Mouse (Mus musculus) embryo, embryonic 10.5 days (tissue): ENCODE measurements around the gene Nrxn3.

Source experiments
- DNase-seq: peaks from one replicate; pipeline ENCODE4 v3.0.0-alpha.2; 2015; ENCODE audit warnings: low spot score

The Nrxn3 gene

DNA sequence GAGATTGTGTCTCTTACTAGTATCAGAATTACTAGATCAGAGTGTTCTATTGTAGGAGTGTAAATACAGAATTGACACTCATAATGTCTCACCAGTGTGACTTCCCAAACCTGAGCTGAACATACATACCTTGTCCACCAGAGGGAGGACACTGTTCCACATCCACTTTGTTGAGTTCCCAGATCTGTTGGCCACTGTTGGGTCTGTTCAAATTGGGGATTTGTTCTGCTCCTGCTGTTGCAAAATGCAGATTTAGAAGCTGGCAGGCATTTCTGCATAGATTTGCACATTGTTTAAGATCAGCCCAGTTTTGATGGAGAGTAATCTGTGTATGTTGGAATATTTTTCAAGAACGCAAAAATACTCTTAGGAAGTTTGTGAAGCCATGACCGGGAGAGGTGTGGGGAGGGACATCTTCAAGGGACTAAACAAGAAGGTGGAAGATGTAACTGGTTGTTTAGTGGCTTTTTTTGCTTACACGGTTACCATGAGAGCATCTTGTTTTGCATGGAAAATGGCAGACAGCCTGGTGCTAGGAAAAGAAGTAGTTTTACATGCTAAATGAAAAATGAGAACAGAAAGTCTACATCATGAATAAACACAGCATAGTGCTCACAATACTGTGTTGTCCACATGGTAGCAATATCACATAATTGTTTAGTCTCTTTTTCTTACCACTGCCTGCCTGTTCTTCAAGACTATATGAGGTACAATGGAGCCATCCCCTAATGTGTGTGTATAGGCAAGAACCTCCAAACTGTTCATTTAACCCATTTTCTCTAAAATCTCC, 609.0 kb downstream of the Nrxn3 start:
- peak; percentile 19 for DNase-seq

DNA sequence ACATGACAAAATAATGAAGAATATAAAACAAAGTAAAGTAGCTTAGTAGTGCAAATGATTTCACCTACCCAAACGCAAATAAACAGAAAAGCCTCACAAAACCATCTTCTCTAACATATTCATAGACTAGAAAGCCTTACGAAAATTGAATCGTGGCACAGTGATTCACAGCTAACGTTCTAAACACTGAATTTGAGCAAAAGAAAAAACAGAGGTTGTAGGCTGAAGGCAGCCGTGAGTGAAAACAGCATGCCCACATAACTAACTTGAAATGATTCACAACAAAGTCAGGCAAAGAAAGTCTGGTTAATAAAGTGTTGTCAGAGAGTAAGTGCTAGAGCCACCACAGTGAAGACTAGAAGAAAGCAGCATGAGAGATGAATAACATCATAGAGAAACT, 610.8 kb downstream of the Nrxn3 start:
- DNase-seq: no peak

DNA sequence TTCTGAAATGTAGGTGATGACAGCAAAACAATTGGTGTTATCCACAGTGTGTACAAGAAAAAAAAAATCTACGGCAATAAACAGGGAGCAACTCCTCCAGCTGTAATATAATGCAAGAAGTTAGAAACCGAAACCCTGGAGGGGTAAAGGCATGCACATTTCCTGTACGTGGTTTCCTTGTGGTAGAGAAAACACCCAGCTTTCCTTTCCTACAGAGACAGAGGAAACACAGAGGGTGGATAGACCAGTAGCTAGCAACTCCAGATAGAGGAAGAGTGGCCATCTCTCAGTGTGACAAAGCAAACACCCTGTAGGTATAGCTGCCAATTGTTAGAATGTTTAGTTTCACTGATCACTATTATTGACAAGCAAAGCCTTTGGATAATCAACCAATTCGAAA, 642.2 kb downstream of the Nrxn3 start:
- no peak for DNase-seq

DNA sequence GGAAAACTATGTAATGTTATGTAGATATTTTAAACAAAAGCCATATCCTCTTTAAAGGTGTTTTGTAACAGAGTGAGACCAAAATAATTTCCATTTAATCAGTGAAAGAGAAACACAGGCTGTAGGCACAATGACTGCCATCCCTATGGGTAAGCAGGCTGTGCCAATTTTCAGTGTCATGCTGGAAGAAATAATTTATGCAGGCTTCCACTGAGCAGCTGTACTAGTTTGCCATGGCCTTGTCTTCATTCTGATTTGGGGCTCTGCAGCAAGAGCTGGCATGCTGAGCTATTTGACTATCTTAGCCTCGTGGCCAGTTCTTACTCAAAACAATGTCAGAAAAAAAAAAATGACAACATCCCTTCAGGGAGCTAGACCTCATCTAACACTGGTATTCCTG, 647.3 kb downstream of the Nrxn3 start:
- DNase-seq: no peak

DNA sequence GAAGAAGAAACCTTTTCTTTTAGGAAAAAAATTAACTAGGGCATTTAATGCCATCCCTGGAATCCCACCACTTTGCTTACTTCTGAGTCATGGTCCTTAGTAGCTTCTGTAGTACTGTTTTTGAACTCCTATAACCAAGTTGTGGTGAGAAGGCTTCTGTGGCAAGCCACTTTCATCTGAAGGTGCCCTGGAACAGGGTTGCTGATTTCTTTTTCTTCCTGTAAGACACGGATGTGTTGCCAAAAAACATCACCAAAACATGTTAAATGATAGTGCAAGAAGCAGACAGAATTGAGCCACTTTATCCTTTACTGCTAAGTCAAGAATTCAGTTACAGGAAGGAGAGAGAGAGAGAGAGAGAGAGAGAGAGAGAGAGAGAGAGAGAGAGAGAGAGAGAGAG, 653.9 kb downstream of the Nrxn3 start:
- no peak for DNase-seq

DNA sequence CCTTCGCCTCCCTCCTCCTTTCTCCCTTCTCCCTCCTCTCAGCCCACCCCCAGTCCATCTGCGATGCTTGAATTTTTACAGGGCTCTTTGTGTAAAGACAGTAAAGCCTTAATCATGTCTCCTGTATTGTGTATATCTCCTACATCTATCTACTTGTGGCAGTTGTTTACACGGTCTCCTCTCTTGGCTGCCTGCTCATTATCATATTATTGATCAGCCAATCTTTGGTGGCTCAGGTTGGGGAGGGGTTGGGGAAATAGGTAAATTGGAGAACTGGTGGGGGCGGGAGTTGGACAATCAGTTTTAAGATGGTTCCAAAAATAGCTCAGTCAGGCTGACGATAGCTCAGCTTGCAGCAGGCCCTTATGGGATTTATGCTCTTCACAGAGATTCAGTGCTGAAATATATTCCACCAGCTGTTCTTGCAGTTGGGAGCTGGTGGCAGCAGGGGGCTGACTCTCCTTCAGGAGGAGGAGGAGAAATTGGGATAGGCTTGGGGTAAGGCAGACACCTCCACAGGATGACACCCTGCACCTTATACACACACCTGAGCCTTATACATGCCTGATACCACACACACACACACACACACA, 654.5 kb downstream of the Nrxn3 start:
- DNase-seq: no peak

DNA sequence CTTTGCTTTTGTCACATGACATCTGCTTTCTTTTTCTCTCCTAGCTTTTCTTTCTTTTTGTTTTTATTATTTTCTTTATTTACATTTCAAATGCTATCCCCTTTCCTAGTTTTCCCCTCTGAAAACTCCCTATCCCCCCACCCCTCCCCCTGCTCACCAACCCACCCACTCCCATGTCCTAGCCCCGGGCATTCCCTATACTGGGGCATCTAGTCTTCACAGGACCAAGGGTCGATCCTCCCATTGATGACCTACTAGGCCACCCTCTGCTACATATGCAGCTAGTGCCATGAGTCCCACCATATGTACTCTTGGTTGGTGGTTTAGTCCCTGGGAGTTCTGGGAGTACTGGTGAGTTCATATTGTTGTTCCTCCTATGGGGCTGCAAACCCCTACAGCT, 655.0 kb downstream of the Nrxn3 start:
- DNase-seq: no peak

DNA sequence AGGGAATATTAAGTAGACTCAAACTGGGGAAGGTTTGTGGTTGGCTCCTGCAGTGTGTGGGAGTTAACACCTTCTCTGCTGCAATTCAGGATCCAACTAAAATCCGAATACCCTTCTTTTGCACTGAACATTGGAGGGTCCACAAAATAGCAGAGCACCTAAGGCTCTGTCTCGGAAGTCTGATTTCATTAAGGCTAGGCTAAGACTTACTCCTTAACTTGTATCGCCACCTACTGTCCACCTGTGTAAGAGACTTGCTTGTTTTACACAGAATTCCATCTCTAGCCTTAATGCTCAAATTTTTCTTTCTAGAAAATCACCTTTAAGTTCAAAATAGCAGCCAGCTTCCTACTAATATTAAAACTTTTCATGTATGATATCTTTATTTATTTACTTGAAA, 660.6 kb downstream of the Nrxn3 start:
- peak; percentile 60 for DNase-seq

DNA sequence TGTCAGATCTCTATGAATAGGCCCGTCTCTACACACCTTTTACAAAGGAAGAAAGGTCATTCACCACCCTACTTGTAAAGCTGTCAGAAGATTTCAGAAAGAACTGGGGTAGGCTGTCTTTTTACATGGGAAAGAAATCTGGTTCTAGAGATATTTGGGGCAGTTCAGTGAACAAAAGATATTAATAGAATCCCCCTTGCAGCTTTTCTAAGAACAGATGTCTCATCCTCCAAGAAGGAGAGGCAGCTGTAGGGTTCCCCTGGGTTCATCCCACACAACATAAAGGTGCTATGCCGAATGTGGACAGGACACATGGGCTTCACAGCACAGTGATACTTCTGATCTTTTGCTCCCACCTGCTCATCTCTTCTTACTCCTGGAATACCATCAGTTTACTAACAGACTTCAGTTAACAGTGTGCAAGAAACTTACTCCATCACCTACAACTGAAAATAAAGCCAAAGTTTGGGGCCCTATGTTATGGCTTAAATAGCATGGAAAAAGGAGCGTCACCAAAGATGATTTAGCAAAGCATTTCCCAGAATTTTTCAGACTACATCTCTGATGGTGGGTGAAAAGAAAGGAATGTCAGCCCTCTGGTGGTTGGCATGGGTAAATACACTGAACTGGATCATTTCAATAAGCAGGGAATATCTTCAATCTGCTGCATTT, 672.6 kb downstream of the Nrxn3 start:
- peak; percentile 39 for DNase-seq

DNA sequence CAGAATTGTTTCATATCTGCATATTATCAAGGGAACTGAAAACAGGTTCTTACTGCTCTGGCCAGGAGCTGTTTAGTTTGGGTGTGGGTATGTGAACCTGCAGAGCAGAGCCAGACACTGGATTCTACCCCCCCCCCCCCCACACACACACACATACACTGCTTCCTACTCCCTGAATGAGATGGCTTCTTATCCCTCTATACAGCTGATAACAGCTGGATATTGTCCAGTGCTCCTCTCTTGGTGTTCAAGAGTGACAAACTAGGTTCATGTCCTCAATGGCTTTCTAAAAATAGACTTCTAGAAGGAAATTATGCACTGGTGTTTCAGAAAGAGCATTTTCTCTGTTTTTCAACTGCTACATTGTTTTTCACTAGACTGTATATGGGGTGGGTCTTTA, 713.8 kb downstream of the Nrxn3 start:
- no peak for DNase-seq

DNA sequence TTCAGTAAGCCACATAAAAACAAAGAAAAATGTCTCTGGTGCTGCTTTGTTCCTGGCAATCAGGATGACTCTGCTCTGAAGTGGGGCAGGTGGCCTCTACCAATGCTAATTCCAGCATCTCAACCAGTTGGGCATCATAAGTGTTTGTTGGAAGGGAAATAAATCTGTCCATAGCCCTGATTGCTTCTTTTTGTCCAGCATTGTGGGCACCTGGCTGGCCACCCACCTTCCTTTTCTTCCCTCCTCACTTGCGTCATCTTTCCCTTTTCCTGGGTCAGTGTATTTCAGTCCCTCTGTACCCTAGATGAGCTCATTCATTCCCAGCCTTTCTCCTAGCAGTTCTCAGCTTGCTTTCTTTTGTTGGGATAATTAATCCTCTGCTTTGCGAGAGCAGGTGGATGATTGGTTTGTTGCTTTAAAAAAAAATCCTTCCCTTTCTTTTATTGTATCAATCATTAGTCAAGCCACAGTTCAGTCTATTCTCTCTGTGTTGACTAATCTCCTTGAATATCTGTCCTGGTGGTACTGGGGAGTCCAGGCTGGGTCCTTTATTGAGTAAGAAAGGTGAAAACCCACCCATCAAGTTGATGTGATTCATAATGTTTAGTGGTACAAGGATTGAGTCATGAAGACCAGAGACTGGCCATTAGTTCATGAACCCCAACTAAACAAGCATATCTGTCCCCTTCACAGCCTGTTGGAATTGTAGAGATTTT, 719.8 kb downstream of the Nrxn3 start:
- peak; percentile 9 for DNase-seq

DNA sequence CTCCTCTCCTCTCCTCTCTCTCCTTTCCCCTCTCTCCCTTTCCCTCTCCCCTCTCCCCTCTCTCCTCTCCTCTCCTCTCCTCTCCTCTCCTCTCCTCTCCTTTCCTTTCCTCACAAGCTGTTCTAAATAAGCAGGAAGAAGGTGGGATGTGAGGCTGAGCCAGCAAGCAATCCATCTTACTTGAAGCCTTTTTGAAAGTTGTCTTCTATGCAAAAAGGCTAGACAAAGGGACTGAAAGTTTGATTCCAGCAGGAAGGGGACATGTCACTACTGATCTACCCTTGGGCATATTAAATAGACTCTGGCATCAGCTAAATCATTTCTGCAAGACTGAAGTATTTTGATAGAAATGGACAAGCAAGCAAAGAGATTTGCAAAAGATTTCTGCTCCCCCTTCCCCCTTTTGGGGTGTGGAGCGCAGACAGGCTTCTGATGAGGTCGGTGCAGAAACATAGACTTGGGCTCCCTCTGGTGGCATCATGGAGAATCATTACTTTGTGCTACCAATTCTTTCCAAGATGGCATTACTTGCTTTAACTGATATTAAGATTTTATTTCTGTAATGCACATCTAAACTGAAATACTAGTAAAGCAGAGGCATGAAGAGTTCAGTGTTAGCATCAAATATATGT, 728.1 kb downstream of the Nrxn3 start:
- peak; percentile 83 for DNase-seq

DNA sequence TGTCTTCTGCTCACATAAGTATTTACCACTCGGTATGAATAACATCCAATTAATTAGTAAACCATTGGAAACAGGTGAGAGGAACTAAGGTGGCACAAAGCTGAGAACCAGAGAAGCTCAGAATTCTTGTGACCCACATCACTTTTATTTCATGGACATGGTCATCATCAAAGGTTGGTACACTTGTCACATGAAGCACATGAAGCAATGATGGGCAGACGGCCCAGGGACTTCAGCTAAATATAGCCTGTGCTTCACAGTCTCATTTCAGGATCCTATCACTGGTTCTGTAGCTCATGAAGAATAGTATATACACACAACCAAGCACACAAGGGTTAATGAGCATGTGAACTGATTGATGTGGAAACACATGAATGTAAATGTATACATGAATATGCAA, 747.5 kb downstream of the Nrxn3 start:
- DNase-seq: no peak

DNA sequence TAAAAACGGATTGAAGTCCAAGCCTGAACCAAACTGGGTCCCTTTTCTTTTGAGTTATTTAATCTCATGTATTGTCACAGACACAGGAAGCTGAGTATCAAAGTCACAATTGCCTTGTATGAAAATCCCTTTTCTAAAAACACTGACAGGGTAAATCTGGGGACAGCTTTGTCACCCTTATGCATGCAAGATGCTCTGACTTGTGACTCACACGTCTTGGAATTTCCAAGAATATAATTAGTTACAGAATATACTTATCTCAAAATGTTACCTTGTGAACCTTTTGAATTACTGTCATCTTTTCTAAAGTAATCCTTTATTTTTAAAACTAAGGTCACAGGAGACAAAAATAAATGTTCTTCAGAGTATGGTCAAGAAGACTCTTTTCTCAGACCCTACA, 748.6 kb downstream of the Nrxn3 start:
- DNase-seq: no peak

DNA sequence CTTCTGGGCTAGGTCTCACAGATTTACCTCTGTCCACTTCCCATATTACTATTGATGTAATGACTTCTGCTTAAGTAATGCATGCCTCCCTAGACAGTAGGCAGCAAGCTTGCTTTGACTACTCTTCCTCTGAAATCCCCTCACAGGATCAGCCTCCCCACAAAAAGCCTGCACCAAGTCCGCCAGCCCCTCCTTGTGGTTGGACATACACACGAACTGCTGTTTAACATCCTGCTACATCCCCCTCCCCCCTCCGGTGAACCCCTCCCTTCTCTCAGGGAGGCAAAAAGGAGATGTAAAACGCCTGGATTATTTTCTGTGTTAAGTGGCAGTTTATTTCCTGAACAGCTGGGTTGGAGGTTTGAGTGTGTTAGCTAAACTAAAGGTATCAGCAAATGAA, 749.2 kb downstream of the Nrxn3 start:
- DNase-seq: no peak

DNA sequence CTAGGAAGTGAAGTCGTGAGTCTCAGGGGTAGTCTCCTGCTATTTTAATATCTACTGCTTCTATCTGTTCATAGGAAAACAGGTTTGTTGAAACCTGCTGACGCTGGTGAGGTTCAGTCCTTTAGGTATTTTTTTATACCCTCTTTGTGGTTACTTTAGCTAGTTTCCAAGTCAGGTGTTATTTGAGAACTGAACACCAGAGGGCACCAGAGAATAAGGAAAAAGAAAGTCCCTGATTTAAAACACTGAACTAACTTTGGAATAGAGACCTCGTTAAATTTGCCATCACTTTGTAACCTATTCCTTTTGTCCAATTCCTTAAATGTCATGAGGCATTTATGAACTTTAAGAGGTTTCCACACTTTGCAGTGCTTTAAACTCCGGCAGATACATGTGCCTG, 756.4 kb downstream of the Nrxn3 start:
- DNase-seq: peak; percentile 84

DNA sequence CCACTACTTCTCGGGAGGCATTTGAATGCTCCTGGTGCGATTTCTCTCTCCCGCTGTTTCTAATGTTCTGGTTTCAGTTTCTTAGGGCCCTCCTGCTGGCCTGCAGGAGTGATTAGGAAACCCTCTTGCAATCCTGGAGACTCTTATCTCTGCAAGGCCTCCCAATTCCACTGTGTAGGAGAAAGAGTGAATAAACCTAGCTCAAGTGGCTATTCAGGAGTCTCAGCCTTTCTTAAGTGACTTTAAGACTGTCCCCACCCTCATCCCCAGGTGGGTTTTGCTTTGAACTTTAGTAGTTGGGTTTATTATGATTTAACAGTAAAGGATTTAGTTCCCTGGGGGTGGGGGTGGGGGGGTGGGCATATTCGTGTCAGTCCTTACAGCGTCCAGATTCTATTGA, 759.5 kb downstream of the Nrxn3 start:
- DNase-seq: no peak

DNA sequence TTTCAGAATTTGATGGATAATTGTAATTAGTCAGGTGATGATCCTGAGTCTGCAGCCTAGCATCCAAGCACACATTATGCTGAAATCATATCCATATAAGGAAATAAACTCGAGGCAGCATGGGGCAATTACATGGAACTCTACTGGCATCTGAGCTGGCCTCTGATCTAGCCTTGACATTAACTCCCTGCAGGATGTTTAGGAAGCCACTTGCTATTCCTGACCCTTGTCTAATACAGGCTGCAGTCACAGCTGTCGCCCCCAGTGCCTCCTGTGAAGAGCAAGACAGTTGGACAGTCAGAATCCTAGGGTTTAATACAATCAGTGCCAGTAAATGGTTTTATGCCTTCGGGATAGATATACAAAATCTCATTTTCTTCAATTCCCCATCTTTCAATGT, 781.4 kb downstream of the Nrxn3 start:
- no peak for DNase-seq

DNA sequence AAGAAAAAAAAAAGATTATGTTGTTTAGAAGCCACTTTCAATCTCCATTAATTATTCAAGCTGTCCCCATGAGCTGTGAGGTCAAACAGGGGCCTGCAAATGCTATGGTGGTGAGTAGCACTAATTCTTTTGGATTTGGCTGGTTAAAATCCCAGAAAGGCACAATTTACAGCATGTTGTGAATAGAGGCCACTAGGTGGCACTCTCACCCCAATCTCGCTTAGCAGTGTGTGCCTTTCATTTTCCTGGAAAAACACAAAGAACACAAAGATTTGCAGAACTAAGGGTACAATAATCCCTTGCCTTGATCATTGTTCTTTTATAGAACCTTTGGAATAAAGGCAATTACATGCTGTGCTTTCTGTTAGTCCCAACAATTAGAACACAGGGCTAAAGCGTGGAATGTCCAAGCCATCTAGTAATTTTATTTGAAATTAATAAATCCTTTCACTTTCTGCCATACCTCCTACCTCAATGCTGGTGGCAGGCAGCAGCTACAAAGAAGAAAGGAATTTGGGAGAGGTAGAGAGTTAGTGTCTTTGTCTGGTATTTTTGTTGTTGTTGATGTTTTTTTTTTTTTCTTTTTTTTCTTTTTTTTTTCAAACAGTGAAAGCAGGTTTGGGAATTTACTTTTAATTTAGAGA, 782.6 kb downstream of the Nrxn3 start:
- DNase-seq: peak; percentile 87

DNA sequence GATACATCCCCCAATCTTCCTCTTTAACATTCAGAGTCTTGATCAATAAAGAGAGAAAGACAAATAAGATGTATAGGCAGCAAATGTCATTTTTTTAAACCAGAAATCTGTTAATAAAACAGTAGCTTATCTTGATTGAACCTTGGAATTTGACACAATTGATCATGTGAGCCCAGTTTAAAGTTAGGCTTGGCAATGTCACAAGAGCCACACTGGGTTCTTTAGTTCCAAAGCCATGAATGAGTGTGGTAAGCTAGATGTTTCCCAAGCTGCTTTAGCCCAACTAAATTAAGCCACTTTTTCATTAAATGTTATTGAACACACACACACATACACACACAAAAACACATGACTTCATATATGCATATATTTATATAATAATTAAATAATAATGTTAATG, 786.3 kb downstream of the Nrxn3 start:
- DNase-seq: no peak

DNA sequence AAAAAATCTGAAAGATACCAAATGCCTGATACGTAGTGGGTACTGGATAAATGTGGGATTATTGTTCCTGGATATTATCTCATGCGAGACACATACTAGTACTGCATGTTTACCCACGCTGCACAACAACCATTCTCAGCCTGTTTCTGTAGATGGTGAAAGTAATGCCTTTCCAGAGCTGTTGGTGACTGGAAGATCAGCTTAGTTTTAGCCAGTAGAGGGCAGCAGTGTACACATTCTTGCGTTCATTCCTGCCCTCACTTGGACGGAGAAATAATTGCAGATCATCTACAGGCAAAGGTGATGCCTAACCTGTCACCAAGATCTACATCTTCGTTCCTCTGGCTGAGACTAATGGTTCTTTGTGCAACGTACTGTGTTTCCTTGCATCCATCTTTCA, 791.1 kb downstream of the Nrxn3 start:
- DNase-seq: peak; percentile 84

DNA sequence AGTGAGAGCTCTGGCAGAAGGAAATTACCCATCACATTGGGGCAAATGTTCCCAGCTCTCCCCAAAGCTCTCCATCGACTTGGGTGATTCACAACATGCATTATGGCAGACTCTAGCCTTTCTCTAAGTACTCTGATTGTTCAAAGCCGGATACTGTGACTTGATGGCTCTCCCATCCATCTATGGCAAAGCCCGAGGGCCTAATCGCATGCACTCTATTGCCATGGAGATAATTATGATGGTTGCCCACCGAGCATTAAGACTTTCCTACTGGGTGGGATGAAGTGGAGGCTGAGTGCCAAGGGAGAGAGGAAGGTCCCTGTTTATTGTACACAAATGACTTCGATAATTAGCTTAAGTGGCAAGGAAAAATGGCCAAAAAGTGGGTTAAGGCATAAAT, 793.4 kb downstream of the Nrxn3 start:
- no peak for DNase-seq
